Mouse (Mus musculus) spleen, adult 12 weeks (tissue): ENCODE data around the gene Rhoj.

Source experiments
- DNase-seq: peaks from one replicate; pipeline ENCODE4 v3.0.0; 2022; ENCODE audit warnings: low spot score

The Rhoj gene

DNA sequence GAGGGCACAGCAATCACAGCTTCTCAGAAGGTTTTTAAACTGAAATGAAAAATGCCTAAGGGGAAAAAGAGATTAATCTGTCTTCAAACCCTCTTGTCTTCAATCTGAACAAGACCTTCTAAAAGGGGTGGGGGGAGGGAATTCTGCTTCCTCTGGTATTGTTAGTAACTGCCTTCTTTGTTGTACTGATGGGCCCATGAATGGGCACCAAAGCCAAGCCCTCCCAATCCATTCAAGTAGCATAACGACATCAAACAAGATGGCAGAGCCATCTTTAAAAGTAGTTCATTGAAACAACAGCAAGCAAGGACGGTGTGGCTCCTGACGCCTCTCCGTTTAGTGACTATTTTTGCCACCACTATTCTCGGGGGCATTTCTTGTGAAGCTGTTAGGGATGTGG, 42.6 kb downstream of the Rhoj start:
- no peak for DNase-seq

DNA sequence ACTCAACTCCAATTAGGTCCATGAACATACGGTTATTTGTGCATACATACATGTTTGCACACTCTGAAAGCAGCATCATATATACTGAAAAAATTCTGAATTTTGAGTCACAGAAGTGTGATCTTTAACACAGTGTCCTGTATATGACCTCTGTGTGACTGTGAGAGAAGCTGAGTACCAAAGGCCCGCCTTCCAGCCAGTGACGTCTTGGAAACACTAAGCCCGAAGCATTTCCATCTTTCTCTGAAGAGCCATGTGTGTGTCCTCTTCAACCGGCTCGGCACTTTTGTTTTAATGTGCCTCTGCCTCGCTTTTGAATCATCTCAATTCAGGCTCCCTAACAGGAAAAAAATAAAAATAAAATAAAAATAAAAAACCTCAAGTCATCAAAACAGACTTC, 43.7 kb downstream of the Rhoj start:
- no peak for DNase-seq

DNA sequence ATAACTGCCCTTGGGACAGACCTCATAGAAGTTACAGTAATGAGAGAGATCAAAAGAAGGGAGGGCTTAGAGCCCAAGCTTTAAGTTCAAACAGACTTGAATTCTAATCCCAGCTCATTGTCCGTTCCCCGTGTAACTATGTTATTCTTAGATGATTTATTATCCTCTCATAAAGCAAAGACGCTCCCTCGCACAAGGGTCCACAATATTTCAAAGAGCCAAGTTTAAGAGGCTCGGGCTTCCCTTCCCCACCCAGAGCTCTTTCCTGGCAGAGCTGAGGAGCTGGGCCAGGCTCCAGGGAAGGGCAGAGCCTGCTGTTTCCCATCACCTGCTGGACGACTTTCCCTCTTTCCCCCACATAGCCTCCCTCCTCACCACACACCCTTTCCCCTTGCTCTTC, 44.3 kb downstream of the Rhoj start:
- no peak for DNase-seq

DNA sequence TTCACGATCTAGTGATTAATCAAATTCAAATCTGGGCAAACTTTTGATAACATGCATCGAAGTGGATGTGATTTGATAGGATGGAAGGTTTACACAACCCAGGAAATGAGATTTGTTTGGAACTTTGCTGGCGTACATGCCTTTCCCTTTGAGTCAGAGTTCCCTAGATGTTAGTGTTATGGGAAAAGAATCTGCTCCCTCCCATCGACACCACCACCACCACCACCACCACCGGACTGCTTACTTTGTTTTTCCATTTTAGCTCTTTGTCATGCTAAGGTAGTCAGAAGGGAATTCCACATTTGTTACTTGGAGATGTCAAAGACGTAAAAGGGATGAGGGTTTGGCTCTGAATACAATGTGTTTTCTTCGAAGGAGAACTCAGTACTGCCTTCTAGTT, 46.2 kb downstream of the Rhoj start:
- DNase-seq: no peak

DNA sequence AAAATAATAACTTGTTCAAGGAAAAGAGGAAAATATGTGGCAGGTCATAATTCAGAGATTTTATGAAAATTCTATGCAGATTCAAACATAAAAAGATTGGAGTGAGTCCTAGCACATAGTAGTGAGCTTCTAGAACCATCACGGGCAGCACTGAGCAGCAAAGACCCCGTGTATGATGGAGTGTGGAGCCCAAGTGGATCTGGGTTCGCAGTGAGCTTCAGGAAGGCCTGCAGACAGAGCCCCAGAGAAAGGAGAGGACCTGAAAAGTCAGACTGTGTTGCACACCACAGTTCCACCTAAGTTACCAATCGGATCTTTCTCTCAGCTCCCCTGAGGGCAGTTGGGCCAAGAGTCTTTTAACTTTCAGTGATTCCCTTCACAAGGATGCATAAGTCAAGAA, 49.7 kb downstream of the Rhoj start:
- DNase-seq: no peak

DNA sequence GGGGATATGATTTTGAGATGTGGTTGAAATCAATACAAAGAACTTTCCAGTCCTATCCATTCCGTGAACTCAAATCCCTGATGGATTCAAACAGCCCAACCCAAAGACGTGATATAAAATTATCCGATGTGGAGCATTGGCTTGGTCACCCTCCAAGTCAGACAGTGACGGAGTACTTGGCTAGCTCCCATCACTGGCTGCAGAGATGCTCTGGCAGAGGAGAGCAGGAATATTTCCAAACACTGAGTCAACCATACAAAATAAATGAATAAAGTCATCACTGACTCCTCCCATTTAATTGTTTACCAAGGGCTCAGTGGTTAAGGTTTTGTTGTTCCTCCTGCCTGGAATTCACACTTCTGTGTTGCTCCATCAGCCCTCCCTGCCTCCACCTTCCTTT, 50.6 kb downstream of the Rhoj start:
- no peak for DNase-seq

DNA sequence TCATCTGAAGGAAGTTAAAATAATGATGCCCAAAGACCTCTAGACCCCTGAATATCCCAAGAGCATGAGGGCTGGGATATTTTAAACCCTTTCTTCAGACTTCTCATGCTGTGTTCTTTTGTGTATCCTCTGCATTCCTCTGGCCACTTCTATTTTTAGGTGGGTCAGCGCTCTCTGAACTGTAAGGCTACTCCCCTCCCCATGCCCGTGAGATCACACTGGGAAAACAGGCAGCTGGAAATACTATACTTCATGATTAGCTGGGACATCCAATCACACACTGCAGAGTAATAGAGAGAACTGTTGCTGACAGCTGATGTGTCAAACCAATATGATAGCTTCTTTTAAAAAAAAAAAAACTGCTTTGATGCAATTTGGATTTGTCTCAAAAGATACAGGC, 51.4 kb downstream of the Rhoj start:
- DNase-seq: no peak

DNA sequence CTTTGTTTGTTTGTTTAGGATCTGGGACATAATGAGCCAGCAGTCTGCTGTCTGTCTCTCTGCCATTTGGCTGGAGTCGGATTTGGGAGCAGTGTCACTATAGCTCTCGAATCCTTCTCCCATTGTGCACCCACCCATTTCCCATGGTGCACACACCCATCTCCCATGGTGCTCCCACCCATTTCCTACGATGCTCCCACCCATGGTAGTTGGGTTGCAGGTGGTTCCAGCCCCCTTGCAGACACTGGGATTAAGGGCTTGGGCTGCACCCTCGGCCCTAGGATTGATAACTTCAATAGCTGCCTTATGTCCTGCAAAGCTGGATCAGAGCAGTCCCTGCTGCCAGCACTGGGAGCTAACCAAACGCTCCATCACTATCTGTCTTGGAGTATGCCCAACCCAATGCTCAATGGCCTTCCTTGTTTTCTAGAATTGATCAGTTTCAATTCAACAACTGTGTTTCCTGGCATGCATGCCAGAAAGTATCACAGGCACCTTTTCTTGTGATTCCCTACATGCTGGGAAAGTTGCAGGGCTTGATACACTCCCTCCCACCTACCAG, 51.9 kb downstream of the Rhoj start:
- no peak for DNase-seq

DNA sequence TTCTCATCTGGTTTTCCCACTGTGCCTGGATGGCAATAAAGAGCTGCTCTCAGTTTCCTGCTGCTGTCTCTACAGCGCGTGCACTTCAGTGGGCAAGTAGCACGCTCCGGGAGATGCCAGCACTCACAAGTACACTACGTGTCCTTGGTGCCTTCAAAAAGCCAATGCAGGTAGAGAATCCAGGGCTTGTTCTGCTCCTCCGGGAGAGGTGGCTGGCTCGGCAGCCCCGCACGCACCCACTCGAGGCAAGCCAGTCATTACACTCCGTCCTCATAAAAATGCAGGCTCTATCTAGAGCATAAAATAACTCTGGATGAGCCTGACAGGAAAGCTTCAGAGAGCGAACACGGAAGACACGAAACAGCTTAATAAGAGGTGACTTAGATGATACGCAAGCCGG, 54.3 kb downstream of the Rhoj start:
- DNase-seq: no peak

DNA sequence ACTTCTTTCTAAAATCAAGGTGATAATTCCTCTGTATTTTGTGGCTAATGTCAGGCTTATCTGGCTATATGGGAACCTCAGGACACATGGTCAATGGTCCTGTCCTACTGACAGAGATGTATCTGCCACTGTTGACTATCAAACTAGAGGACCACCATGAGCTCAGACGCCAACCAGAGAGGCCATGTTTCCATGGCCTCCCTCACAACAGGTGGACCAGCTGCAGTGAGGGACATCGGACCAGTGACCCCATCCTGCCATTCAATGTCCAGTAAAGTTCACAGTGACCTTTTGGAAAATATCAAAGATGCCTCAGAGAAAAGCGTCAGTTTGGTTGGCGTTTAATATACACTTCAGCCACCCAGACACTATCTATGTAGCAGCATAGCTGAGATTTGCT, 56.3 kb downstream of the Rhoj start:
- DNase-seq: no peak

DNA sequence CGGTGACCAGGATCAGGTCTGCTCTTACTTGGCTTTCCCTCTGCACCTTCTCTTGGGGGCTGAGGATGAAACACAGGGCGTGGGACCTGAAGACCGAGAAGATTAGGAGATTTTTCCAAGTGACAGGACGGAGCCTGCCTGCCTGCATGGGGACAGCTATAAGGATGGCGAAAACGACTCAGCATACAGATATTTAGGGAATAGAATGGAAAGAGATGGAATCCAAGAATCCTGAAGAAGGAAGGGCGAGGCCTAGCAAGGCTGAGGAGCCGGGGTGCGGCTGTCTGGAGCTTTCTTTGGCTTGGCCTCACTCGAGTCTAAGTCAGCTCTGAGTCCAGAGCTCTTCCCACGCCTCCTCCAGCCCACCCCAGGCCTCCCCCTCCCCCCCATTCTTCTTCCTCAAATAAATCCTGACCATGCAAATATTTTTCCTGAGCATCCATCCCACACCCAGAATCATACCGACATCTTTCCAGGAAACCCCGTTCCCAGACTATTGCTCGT, 57.6 kb downstream of the Rhoj start:
- DNase-seq: no peak

DNA sequence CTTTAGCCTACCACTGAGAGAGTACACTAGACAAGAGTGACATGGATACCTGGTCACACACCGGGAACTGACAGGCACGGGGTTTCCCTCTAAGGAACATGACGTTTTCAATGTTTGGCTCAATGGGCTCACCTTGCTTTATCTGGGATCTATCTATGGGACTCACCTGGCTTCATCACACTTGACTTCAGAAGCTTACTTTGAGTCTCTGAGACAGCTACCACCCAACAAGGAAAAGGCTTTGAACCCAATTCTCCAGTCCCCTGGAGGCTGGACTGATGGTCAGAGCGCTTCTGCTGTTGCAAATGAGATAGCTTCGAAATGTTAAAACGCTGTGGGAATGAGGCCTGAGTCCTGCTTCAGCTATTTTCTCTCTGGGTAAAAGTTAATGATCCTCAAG, 59.2 kb downstream of the Rhoj start:
- DNase-seq: no peak

DNA sequence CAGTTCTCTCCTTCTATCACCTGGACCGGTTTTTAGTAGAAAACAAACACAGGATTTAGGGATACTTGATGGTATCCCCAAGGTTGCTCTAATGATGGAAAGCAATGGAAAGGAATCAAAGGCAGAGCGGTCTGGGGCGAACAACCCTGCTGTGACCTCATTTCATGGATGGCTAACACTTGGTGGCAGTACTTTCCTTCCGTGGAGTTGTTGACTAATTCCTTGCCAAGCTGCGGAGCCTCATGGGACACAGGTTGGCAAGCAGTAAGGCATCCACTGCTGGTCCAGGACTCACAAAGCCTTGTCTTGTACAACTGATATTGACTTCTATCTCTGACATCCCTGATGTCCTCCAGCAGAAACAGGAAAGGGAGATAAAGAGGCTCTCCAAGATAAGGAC, 60.4 kb downstream of the Rhoj start:
- no peak for DNase-seq

DNA sequence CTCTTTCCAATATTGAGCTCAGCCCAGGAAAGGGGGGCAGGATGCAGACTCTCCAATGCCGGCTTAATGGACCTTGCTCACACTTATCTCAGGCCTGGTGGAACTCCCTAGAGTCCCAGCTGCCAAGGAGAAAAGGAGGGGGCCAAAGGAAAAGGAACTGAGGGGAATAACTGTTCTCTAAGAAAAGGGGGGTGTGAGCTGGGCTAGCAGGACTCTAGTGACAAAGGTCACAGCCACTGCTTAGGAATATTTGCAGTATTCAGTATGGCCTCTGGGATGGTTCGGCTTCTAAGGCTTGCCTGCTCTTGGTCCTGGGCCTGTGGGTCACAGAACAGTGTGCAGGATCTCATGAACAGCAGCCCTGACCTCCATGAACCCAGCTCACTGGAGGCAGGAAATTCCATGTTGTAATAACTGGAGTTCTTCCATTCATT, 61.3 kb downstream of the Rhoj start:
- DNase-seq: no peak

DNA sequence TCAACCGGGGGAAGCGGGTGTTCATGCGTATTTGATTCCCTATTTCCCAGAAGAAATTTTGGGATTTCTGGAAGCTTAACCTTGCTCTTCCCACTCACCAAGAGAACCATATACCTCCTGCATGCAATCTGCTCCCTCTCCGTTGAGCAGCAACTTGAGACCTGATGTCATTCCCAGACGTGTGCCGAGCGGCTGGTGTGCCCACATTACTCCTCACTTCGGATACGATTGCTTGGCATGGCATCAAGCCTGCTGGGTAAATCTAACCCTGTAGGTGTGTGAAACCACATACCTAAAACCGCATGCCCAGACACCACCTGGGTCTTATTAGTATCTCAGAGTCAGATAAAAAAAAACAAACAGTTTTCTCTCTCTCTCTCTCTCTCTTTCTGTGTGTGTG, 66.3 kb downstream of the Rhoj start:
- DNase-seq: no peak

DNA sequence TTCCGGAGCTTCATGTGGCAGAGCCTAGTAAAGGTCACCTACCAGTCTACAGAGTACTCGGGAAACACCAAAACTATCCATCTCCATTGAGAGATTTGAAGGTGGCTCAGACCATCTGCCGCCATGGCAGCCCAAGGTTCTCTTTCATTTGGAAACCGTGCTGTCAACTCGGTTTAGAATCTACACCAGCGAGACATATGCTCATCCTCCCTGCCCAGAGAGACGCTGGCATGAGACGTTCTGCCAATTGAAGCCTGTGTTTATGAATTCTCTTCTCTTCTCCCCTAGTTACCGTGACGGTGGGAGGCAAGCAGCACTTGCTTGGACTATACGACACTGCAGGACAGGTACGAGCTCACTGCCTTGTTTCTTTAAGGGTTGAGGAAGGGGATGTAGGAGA, 66.9 kb downstream of the Rhoj start:
- no peak for DNase-seq

DNA sequence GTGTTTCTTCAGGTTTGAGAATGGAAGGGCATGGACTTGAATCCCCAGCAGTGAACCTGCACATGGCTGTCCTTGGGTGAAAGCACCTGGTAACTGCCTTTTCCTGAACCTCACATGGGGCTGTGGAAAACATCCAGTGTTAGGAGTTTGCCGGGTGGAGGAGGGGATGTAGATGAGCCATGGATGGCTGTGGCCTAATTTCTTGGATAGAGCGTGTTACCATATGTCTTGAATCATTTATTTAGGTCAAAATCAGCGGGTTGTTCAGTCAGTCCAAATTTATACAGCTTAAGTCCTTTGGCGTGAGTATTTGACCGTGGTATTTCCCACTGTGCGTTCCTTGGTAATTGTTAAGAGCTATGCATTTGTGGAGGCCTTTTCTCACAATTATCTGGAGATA, 68.0 kb downstream of the Rhoj start:
- DNase-seq: no peak

DNA sequence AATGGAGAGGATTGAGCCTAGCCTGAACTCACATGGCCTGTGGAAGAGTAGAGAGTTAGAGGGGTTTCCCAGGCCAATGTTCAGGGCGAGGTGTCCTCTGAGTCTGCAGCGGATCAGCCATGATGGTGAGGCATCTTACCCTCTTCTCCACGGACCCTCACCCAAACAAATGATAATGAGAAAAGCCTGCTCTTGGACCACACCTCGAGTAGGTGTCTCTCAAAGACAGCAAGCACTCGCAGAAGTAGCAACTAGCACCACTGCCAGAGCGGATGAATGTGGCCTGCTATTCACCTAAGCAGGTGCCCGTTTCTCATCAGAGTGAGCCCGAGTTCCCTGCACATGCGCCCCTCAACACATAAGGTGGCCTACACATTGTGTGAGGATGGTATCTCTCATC, 78.6 kb downstream of the Rhoj start:
- no peak for DNase-seq

DNA sequence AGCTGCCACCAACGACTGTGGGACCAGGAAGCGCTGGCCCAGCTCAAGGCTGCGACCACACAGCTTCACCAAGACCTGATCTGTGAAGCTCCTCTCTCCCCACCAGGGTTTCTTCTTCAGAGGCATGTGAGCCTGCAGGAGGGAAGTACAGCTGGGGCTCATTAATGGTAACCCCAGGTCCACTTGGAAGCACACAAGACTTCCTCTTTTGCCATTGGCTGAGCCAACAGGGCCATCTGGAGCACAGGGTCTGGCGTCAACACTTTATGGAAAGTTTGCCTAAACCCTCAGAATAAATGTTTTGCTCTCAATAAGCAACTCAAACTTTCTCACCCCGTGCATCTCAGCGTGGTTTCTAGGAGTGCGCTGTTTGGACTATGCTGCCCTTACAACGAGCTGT, 79.0 kb downstream of the Rhoj start:
- DNase-seq: no peak

DNA sequence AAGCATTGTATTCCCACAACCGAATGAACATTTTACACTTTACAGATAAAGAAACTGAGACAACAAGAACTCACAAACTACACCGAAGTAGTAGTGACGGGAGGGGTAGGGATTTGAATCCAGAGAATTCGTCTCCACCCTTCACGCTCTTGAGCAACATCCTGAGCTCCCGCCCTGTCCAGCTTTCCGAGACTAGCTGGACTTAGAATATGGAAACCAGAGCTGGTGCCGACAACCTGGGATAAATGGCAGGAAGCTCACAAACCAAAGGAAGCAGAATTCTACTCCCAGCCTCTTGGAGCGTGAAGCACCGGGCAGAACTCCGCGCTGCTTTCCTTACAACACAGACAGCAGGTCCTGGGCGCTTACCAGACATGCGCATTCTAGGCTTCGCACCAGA, 79.7 kb downstream of the Rhoj start:
- no peak for DNase-seq

DNA sequence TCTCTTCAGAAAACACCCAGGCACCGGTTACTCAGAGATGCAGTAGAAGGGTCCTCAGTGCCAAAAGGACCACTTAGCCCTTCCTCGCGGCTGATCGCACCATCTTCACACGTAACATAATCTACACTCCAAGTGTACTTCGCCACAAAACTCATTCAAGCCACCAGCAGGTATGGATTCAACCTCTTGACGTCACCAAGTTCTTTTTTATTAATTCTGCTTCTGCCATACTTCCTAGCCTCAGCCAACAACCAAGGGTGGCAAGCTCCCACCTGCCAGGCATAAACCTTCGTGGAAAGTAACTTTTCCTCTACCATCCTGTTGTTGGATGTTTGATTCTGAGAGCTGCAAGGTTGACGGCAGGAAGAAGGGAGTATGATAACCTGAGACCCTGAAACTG, 80.4 kb downstream of the Rhoj start:
- DNase-seq: no peak

DNA sequence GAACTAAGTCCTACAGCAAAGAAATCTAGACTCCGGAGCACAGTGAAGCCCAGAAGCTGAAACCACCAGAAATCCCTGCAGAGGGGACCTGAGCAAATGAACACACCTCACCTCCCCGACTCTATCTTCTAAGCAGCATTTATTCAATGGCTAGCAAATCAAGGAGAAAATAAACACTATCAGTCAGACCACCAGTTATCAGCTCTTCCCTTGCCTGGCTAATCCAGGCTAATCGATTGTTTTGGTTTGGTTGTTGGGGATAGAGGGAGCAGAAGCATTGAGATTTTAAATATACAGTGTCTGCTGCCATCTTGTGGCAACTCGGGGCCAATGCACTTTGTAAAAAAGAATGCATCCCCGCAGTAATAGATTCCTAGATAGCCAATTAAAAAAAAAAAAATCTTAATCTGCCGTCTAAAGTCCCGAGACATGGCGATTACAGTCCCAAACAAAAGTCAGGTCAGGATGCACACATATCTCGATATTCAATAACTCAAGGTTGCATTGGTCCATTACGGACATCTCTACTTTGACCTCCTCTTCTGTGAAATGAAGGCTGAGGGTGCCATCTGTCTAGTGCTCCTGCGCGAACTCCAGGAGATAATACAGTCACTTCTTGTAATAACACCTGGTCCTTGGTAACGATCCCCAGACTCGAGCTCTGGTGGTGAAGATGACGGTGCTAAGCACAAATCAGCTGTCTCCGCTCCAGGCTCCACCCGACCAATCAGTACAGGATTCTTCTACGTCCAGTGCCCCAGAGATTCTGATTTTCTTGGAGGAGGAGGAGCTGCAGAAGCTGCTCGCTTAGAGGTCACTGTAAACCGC, 81.4 kb downstream of the Rhoj start:
- no peak for DNase-seq

DNA sequence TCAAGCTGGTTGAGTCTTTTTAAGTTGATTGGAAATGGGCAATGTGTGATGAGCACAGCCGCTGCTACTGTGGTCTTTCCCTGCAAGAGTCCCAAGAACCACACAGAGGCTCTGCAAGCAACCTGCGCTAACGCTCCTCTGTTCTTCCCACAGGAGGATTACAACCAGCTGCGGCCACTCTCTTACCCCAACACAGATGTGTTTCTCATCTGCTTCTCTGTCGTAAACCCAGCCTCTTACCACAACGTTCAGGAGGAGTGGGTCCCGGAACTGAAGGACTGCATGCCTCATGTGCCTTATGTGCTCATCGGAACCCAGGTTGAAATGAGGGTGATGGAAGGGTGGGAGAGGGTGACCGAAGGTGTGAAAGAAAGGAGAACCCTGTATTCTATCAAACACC, 83.4 kb downstream of the Rhoj start:
- no peak for DNase-seq
